Mouse (Mus musculus) midbrain, embryonic 14.5 days (tissue): ENCODE results near the gene Nod2. TPM values are rescaled to one million over a fixed set of nuclear protein-coding genes. Genes with fewer than 3 reads are reported as not detected.

Source experiments
- ATAC-seq: fragments of 200-750 bp; cut with Nextera tagmentation; 2 replicates; pipeline ENCODE4 v1.8.0; 2017; ENCODE audit warnings: moderate number of reproducible peaks, moderate library complexity; ENCODE audit not compliant: low FRiP score, low TSS enrichment
- DNase-seq: peaks from one replicate; pipeline ENCODE4 v3.0.0-alpha.2; 2015
- H3K27ac ChIP-seq: fragments of 300-500 bp; sonication (generic); replicated peaks from 2 replicates; pipeline ENCODE4 v1.5.1; 2014; ENCODE audit warnings: mild to moderate bottlenecking, low read depth, low read length, moderate library complexity
- H3K27me3 ChIP-seq: fragments of 300-500 bp; sonication (generic); 2 replicates; pipeline ENCODE4 v1.6.1; 2014; ENCODE audit warnings: low read length, control low read depth, mixed read lengths; ENCODE audit not compliant: control insufficient read depth, insufficient read depth
- H3K36me3 ChIP-seq: fragments of 300-500 bp; sonication (generic); 2 replicates; pipeline ENCODE4 v1.6.1; 2014; ENCODE audit warnings: low read length, control low read depth; ENCODE audit not compliant: control insufficient read depth, insufficient read depth
- H3K4me1 ChIP-seq: fragments of 300-500 bp; sonication (generic); 2 replicates; pipeline ENCODE4 v1.6.1; 2014; ENCODE audit warnings: mild to moderate bottlenecking, antibody characterized with exemption, low read length, control low read depth; ENCODE audit not compliant: control insufficient read depth, insufficient read depth
- H3K4me2 ChIP-seq: fragments of 300-500 bp; sonication (generic); 2 replicates; pipeline ENCODE4 v1.6.1; 2014; ENCODE audit warnings: mild to moderate bottlenecking, low read length, moderate library complexity
- H3K4me3 ChIP-seq: fragments of 300-500 bp; sonication (generic); replicated peaks from 2 replicates; pipeline ENCODE4 v1.5.1; 2014; ENCODE audit warnings: low read depth, low read length
- H3K9ac ChIP-seq: fragments of 300-500 bp; sonication (generic); replicated peaks from 2 replicates; pipeline ENCODE4 v1.6.1; 2014; ENCODE audit warnings: mild to moderate bottlenecking, low read length, moderate library complexity
- H3K9me3 ChIP-seq: fragments of 300-500 bp; sonication (generic); 2 replicates; pipeline ENCODE4 v1.6.1; 2016; ENCODE audit warnings: low read length, control low read depth, mixed read lengths; ENCODE audit not compliant: control insufficient read depth
- WGBS: fragments of 180-500 bp; shearing (Covaris S2); extraction: QIAGEN DNeasy Blood & Tissue Kit; methylation state at CpG from one replicate; pipeline ENCODE4 v1.1.7; 2014; 5-methylcytosine and 5-hydroxymethylcytosine counted together
- polyA plus RNA-seq: library from polyadenylated mRNA; unstranded; fragments of >200 nt; fragmentation: Nextera tagmentation; extraction: Ambion mirVana; gene quantifications from 2 replicates; pipeline ENCODE4 v1.2.1, GENCODE M21; 2014

The Nod2 gene
- polyA plus RNA-seq, 1 experiment from 2014 or later = 0.07 TPM

DNA sequence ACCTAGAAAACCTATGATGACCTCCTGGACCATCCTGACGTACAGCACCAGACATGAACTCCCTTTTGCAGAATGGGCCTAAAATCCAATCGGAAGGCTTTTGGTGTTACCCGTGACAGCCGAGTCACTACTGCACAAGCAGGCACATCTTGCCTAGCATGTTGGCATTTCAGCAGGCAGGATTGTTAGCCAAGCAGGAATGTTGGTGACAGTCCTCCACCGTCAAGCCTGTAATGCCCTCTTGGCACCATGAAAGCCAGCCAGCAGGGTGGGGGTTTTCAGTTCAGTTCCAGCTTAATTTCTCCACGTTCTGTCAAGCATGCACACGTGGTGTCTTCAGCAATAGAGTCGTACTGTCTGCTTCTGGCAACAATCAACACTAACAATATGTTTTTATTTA is 30.0 kb downstream of the Nod2 start:
- H3K9ac ChIP-seq = no peak overlapping the region
- H3K36me3 ChIP-seq = no peaks in the 10 kb centered on the region
- no peak for DNase-seq
- H3K4me1 ChIP-seq = no peaks in the 10 kb centered on the region
- no peak overlapping the region for H3K4me2 ChIP-seq
- WGBS = 78% methylated on average over 8 of the region's 8 CpGs
- ATAC-seq = no peak
- H3K27me3 ChIP-seq = no peaks in the 10 kb centered on the region
- no peak overlapping the region for H3K4me3 ChIP-seq
- no peaks in the 10 kb centered on the region for H3K9me3 ChIP-seq
- no peak overlapping the region for H3K27ac ChIP-seq

DNA sequence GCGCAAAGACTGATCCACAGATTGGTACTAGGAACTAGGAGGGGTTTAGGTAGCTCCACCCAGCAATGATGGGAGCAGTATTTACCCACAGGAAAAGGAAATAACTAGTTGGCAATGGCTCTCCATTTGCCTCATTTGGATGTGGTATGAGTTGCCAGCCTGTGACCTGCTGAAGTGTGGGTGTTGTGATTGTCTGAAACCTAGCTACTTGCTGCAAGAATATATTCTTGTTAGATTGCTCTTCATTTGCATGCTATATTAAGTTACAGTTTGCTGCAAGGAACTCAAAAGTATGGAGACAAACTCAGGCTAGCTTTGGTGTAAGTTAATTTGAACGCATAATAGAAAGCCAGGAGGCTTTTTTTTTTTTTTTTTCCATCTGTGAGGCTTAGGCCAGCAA is 33.5 kb downstream of the Nod2 start:
- no peaks in the 10 kb centered on the region for H3K27me3 ChIP-seq
- H3K36me3 ChIP-seq = no peaks in the 10 kb centered on the region
- no peak for ATAC-seq
- H3K4me3 ChIP-seq = no peak overlapping the region
- no peaks in the 10 kb centered on the region for H3K4me1 ChIP-seq
- no peak overlapping the region for H3K4me2 ChIP-seq
- 89% methylated on average over 2 of the region's 2 CpGs for WGBS
- H3K9me3 ChIP-seq = no peaks in the 10 kb centered on the region
- DNase-seq = no peak
- no peak overlapping the region for H3K27ac ChIP-seq
- H3K9ac ChIP-seq = no peak overlapping the region

DNA sequence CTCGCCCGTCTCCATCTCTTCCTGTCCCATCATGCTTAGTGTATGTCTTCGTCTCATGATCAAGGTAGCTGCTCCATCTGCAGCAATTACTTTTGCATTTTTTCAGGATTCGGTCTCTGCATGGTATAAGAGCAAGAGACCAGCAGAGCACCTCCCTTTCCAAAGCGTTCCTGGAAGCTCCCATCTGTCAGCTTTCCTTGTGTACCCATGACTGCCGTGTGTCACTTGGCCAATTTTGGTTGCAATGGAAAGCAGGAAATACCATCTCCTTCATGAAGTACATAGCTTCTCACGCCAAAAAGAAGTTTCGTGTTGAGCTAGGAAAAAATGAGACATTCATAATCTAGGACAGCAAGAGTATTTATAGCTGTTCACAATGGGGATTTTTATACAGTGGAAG is 33.9 kb downstream of the Nod2 start:
- H3K9me3 ChIP-seq = no peaks in the 10 kb centered on the region
- no peak overlapping the region for H3K4me3 ChIP-seq
- no peak overlapping the region for H3K27ac ChIP-seq
- no peak overlapping the region for H3K4me2 ChIP-seq
- H3K4me1 ChIP-seq = no peaks in the 10 kb centered on the region
- H3K27me3 ChIP-seq = no peaks in the 10 kb centered on the region
- no peak for DNase-seq
- no peaks in the 10 kb centered on the region for H3K36me3 ChIP-seq
- ATAC-seq = no peak
- 90% methylated on average over 8 of the region's 8 CpGs for WGBS
- no peak overlapping the region for H3K9ac ChIP-seq

DNA sequence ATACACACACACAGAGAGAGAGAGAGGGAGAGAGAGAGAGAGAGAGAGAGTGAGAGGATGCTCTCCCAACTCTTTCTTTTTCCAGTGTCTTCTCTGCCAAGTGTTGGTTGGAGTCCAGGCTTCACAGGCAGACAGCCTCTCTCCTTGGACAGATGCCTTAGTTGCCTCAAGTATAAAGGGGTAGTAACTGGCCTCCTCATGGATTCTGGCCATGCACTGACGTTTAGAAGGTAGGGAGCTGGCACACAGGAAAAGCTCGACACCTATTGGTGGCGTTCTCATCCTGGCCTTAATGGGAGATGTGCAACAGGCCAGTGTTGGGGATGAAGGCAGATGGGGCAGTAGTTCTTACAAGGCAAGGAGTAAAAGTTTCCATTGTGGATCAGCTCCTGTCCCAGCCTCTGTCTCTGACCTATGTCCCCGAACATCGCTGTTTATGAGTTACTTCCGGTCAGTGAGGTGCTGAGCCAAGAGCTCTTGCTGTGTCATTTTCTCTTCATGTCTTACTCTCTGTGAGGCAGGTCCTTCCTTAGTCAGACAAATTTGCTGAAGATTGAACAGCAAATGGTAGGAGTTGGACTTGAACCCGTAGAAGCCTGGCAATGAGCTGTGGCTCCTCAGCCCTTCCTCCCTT is 36.7 kb downstream of the Nod2 start:
- no peaks in the 10 kb centered on the region for H3K36me3 ChIP-seq
- no peak overlapping the region for H3K9ac ChIP-seq
- H3K4me3 ChIP-seq = no peak overlapping the region
- WGBS = 91% methylated on average over 7 of the region's 7 CpGs
- H3K4me1 ChIP-seq = no peaks in the 10 kb centered on the region
- H3K4me2 ChIP-seq = no peak overlapping the region
- ATAC-seq (no peak), DNase-seq (no peak)
- H3K27me3 ChIP-seq = no peaks in the 10 kb centered on the region
- H3K27ac ChIP-seq = no peak overlapping the region
- no peaks in the 10 kb centered on the region for H3K9me3 ChIP-seq

DNA sequence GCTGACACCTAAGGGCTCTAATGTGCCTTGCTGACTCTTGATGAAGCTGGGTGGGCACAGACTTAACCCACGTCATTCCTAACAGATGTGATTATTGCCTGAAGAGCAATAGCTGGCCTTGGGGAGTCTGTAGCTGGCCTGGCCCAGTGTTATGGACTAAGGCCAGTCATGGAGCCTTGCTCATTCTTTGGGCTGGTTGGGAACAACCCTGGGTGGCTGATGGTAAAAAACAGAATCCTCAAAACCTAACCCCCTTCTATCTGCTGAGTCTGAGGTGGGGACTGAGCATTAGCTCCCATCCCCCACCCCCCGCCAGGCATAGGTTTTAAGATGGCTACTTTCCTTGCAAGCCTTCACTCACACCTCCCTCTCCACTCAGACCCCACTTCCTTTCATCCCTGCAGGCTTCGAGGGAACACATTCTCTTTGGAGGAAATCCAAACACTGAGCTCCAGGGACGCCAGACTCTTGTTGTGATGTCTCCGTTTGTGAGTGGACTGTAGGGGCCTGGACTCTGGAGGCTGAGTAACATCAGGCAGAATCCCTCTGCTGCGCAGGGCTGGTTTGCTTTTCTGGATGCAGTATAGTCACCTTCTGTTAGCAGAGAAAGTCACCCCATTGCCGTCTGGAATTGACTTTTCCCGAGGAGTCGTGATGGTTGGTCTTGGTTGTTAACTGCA is 39.3 kb downstream of the Nod2 start:
- DNase-seq (no peak), ATAC-seq (no peak)
- H3K9me3 ChIP-seq = no peaks in the 10 kb centered on the region
- H3K4me3 ChIP-seq = no peak overlapping the region
- H3K27ac ChIP-seq = no peak overlapping the region
- 69% methylated on average over 9 of the region's 9 CpGs for WGBS
- no peak overlapping the region for H3K4me2 ChIP-seq
- H3K9ac ChIP-seq = no peak overlapping the region
- H3K27me3 ChIP-seq = no peaks in the 10 kb centered on the region
- H3K36me3 ChIP-seq = no peaks in the 10 kb centered on the region
- no peaks in the 10 kb centered on the region for H3K4me1 ChIP-seq

DNA sequence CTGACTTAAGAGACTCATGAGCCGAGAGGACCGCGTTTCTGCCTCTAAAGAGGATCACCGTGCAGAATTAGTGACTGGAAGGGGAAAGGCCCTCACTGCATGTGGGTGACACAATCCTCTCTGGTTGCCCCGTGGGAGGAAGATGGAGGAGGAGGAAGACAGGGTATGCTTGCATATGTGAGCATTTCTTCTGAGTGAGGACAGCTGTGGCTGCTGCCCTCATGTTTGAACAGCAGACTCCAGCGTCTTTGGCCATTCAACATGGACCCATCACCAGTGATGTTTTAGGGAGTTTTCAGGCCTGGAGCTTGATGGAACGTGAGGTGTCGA is 39.8 kb downstream of the Nod2 start:
- Histone ChIP-seq H3K36me3 (no peaks in the 10 kb centered on the region), H3K27ac (no peak overlapping the region), H3K4me1 (no peaks in the 10 kb centered on the region), H3K4me2 (no peak overlapping the region), H3K9ac (no peak overlapping the region), H3K9me3 (no peaks in the 10 kb centered on the region), H3K27me3 (no peaks in the 10 kb centered on the region), H3K4me3 (no peak overlapping the region)
- WGBS = 83% methylated on average over 8 of the region's 8 CpGs
- DNase-seq (no peak), ATAC-seq (no peak)

DNA sequence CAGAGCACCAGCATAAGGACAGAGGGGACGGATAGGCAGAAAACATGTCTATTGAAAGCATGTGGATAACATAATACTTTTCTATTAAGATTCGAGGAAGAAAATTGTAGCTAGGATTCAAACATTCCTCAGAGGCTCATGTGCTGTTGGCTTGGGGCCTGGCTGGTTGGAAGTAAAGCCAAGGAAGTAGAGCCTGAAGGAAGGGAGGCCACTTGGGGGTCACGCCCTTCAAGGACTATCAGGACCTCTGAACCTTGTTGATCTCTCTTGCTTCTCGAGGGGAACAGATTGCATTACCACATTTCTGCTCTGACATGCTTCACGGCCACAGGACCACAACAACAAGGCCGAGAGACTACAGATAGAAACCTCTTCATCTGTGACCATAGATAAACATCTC is 42.0 kb downstream of the Nod2 start:
- H3K27me3 ChIP-seq = no peaks in the 10 kb centered on the region
- H3K4me2 ChIP-seq = no peak overlapping the region
- DNase-seq (no peak), ATAC-seq (no peak)
- H3K27ac ChIP-seq = no peak overlapping the region
- H3K9me3 ChIP-seq = no peaks in the 10 kb centered on the region
- 81% methylated on average over 6 of the region's 6 CpGs for WGBS
- no peaks in the 10 kb centered on the region for H3K4me1 ChIP-seq
- no peak overlapping the region for H3K4me3 ChIP-seq
- H3K36me3 ChIP-seq = no peaks in the 10 kb centered on the region
- no peak overlapping the region for H3K9ac ChIP-seq

DNA sequence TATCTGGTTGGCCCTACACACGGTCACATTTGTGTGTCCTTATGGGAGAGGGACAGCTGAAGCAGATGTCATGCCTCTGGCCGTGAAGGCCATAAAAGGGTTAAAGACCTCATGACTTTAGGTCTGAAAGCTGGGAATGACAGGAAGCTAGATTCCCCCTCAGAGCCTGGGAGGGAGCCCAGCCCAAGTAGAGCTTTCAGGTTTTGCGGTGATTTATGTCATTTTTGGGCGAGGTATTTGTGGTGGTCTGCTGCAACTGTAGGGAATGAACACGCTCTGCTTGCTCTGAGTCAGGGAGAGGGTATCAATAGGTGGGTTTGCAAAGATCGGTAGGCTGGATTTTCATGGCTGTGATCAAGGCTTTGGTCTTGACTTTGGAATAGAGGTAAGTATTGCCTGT is 42.8 kb downstream of the Nod2 start:
- no peak overlapping the region for H3K4me2 ChIP-seq
- DNase-seq = no peak

DNA sequence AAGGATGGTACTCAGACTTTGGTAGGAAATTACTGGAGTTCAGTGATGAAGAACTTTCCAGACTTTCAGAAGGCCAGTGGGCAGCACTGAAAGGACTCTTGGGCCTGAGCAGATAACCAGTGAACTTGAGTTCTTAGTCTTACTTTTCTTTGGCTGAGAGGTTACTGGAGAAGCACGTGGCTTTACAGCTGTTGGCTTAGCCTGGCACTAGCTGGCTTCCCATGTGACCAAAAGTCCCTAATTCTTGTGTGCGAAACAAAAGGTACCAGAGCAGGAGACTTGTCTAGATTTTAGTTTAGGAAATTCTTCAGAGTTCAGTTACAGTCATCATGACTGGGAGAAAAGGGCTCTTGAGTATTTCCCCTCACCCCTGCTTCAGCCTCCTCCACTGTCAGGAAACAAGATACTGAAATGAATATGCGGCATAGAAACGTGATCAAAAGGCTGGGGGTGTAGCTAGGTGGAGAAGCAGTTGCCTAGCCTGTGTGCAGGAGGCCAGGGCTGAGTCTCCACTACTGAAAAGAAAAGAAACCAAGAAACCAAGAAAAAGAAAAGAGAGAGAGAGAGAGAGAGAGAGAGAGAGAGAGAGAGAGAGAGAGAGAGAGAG is 44.3 kb downstream of the Nod2 start:
- DNase-seq = no peak
- 60% methylated on average over 4 of the region's 4 CpGs for WGBS
- no peak overlapping the region for H3K27ac ChIP-seq
- ATAC-seq = no peak
- H3K36me3 ChIP-seq = no peaks in the 10 kb centered on the region
- H3K4me2 ChIP-seq = no peak overlapping the region
- no peaks in the 10 kb centered on the region for H3K27me3 ChIP-seq
- H3K4me1 ChIP-seq = no peaks in the 10 kb centered on the region
- H3K4me3 ChIP-seq = no peak overlapping the region
- no peak overlapping the region for H3K9ac ChIP-seq
- no peaks in the 10 kb centered on the region for H3K9me3 ChIP-seq

More for the DNA sequence above, 42.8 kb downstream of the Nod2 start:
- no peak for ATAC-seq
- H3K27me3 ChIP-seq = no peaks in the 10 kb centered on the region
- H3K9me3 ChIP-seq = no peaks in the 10 kb centered on the region
- H3K4me1 ChIP-seq = no peaks in the 10 kb centered on the region
- H3K27ac ChIP-seq = no peak overlapping the region
- H3K9ac ChIP-seq = no peak overlapping the region
- H3K36me3 ChIP-seq = no peaks in the 10 kb centered on the region
- WGBS = 93% methylated on average over 6 of the region's 6 CpGs
- no peak overlapping the region for H3K4me3 ChIP-seq
